Mouse (Mus musculus) lung, embryonic 16.5 days (tissue): ENCODE data around the gene Ccdc17. TPM values are rescaled to one million over a fixed set of nuclear protein-coding genes. Genes with fewer than 3 reads are reported as not detected.
A peak's percentile ranks its signal among the peaks of the same experiment; 100 is the strongest.

Experiments used
- ATAC-seq: fragments of 200-750 bp; cut with Nextera tagmentation; 2 replicates; pipeline ENCODE4 v1.8.0; 2017; ENCODE audit warnings: low read depth, mild to moderate bottlenecking, moderate library complexity
- H3K27ac ChIP-seq: fragments of 300-500 bp; sonication (generic); 2 replicates; pipeline ENCODE4 v1.5.1; 2014; ENCODE audit warnings: mild to moderate bottlenecking, control low read depth, low read length
- H3K27me3 ChIP-seq: fragments of 300-500 bp; sonication (generic); 2 replicates; pipeline ENCODE4 v1.6.1; 2014; ENCODE audit warnings: low read depth, low read length, mixed read lengths; ENCODE audit not compliant: control insufficient read depth, insufficient read depth
- H3K36me3 ChIP-seq: fragments of 300-500 bp; sonication (generic); 2 replicates; pipeline ENCODE4 v1.6.1; 2014; ENCODE audit warnings: low read length; ENCODE audit not compliant: control insufficient read depth, insufficient read depth
- H3K4me1 ChIP-seq: fragments of 300-500 bp; sonication (generic); replicated peaks from 2 replicates; pipeline ENCODE4 v1.6.1; 2014; ENCODE audit warnings: low read length, mixed read lengths; ENCODE audit not compliant: control insufficient read depth, insufficient read depth
- H3K4me2 ChIP-seq: fragments of 300-500 bp; sonication (generic); 2 replicates; pipeline ENCODE4 v1.6.1; 2014; ENCODE audit warnings: low read depth, low read length, control low read depth
- H3K4me3 ChIP-seq: fragments of 300-500 bp; sonication (generic); 2 replicates; pipeline ENCODE4 v1.5.1; 2014; ENCODE audit warnings: mild to moderate bottlenecking, low read length, control low read depth
- H3K9ac ChIP-seq: fragments of 300-500 bp; sonication (generic); 2 replicates; pipeline ENCODE4 v1.6.1; 2014; ENCODE audit warnings: low read length, control low read depth
- H3K9me3 ChIP-seq: fragments of 300-500 bp; sonication (generic); 2 replicates; pipeline ENCODE4 v1.6.1; 2016; ENCODE audit warnings: low read length; ENCODE audit not compliant: control insufficient read depth
- WGBS: fragments of 180-500 bp; shearing (Covaris S2); extraction: QIAGEN DNeasy Blood & Tissue Kit; methylation state at CpG from one replicate; pipeline ENCODE4 v1.1.7; 2014; 5-methylcytosine and 5-hydroxymethylcytosine counted together
- polyA plus RNA-seq: library from polyadenylated mRNA; unstranded; fragments of >200 nt; fragmentation: Nextera tagmentation; extraction: Ambion mirVana; gene quantifications from 2 replicates; pipeline ENCODE4 v1.2.1, GENCODE M21; 2015

Ccdc17 gene
- 17.6 and 22.5 TPM in 2 replicates for polyA plus RNA-seq

DNA sequence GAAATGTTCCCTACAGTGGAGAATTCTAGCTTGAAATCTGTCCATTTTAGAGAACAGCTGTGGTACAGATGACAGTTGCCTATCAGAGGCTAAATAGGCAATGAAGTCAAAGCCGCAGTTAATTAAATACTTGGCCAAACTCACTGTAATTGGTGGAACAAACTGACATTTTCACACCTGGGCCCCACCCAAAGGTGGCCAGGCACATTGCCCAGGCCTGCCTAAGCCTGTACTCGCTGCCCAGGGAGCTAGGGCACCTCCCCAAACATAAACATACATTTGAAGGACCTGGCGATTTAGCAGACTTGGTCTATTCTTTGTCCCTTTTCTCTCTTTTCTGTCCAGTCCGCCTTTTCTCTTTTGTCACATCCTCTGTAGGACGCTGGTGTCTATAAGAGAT lies at the start of gene Ccdc17:
Gene Ccdc17 (plus strand): TSS at position 276 of the 400 bp plus-strand sequence.
- no peaks in the 10 kb centered on the region for H3K27me3 ChIP-seq
- WGBS: 26% methylated on average over 5 of the region's 5 CpGs
- H3K9me3 ChIP-seq: no peaks in the 10 kb centered on the region
- ATAC-seq: no peak
- H3K9ac ChIP-seq: peak within 1 kb of the TSS; percentile 71
- H3K4me2 ChIP-seq: peak within 1 kb of the TSS; percentile 96
- H3K36me3 ChIP-seq: peaks cover 22% of the 10 kb centered on the region
- peaks cover 13% of the 10 kb centered on the region for H3K4me1 ChIP-seq
- peak within 1 kb of the TSS; percentile 84 for H3K27ac ChIP-seq
- peak within 1 kb of the TSS; percentile 74 for H3K4me3 ChIP-seq

DNA sequence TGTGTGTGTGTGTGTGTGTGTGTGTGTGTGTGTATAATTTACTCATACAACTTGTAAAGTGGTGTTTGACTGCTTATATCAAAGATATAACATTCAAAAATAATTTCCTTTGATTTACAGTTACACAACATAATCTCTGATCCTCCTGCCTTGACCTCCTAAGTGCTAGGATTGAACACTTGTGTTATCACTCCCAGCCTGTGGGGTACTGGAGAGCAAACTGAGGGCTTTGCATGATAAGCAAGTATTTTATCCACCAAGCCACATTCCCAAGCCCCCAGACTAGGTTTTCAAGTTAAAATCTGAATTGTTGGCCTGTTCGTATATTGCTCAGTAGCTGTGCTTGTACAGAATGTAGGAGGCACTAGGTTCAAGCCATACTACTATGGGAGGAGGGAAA lies 46.0 kb upstream of the Ccdc17 start:
- no peaks in the 10 kb centered on the region for H3K4me1 ChIP-seq
- H3K9ac ChIP-seq: no peak overlapping the region
- 80% methylated on average over 1 of the region's 1 CpGs for WGBS
- H3K9me3 ChIP-seq: no peaks in the 10 kb centered on the region
- H3K27me3 ChIP-seq: no peaks in the 10 kb centered on the region
- no peak overlapping the region for H3K4me2 ChIP-seq
- ATAC-seq: no peak
- no peak overlapping the region for H3K27ac ChIP-seq
- peaks cover 4% of the 10 kb centered on the region; the same call in 1 of the 2 replicates for H3K36me3 ChIP-seq
- H3K4me3 ChIP-seq: no peak overlapping the region

DNA sequence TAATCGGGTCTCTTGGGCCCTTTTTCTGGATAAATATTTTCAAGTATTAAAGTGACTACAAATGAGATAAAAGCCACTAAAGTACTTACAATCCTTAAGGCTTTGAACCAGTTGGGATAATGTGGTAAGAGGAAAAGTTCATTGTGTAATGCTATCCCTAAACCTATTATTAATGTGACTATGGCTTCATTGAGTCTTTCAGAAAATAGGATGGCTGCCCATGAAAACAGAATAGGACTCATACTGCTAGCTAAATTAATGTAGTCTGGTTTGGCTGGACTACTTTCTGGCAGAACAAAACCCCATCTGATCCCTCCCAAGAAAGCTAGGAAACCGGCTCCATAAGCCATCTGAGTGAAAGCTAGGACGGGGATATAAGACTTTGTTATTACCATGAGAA lies 43.4 kb upstream of the Ccdc17 start:
- H3K27ac ChIP-seq: no peak overlapping the region

DNA sequence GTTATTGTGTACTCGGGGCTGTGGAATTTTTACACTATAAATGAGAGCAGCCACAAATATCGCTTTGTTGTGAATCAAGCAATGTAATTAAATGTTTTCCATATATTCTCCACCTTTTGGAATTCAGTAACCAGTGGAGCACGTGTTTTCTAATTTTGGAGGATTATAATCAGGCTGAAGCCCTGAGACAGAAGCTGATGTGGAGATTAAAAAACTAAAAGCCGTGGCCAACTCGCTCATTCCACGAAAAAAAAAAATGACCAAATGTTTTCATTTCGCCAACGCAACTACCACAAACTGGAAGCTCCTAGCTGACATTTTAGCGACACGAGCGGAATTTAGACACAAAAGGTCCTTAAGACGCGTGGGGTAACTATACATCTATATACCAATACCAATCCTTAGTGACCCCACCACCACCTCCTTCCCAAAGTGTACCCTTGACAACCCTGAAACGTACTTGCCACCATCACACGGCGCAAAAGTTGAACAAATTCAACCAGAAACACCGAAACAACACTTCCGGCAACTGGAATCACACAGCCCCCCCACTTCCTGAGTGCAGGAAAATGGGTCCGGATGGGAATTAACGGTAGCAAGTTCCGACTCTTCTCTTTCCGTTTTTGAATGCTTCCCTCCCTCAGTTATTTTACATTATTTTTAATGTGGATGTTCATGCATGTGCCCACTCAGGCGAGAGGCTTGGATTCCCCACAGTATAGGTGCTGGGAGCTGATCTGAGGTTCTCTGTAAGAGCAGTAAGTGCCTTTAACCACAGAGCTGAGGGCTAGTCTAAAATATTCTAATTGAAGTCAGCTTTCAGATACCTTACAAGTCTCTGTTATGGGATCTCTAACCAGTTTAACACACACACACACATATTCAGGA lies 40.8 kb upstream of the Ccdc17 start, which contains the start of gene Tmem69:
Gene Tmem69 (minus strand): TSS at position 524 of the 888 bp plus-strand sequence.
- WGBS: 2% methylated on average over 23 of the region's 23 CpGs
- ATAC-seq: no peak
- peak within 1 kb of the TSS; percentile 94 for H3K27ac ChIP-seq

More for the DNA sequence above, 43.4 kb upstream of the Ccdc17 start:
- no peak overlapping the region for H3K9ac ChIP-seq
- H3K27me3 ChIP-seq: no peaks in the 10 kb centered on the region
- 85% methylated on average over 3 of the region's 3 CpGs for WGBS
- H3K4me1 ChIP-seq: no peaks in the 10 kb centered on the region
- H3K4me3 ChIP-seq: no peak overlapping the region
- H3K36me3 ChIP-seq: peaks cover 4% of the 10 kb centered on the region; the same call in 1 of the 2 replicates
- no peak overlapping the region for H3K4me2 ChIP-seq
- H3K9me3 ChIP-seq: no peaks in the 10 kb centered on the region
- no peak for ATAC-seq

DNA sequence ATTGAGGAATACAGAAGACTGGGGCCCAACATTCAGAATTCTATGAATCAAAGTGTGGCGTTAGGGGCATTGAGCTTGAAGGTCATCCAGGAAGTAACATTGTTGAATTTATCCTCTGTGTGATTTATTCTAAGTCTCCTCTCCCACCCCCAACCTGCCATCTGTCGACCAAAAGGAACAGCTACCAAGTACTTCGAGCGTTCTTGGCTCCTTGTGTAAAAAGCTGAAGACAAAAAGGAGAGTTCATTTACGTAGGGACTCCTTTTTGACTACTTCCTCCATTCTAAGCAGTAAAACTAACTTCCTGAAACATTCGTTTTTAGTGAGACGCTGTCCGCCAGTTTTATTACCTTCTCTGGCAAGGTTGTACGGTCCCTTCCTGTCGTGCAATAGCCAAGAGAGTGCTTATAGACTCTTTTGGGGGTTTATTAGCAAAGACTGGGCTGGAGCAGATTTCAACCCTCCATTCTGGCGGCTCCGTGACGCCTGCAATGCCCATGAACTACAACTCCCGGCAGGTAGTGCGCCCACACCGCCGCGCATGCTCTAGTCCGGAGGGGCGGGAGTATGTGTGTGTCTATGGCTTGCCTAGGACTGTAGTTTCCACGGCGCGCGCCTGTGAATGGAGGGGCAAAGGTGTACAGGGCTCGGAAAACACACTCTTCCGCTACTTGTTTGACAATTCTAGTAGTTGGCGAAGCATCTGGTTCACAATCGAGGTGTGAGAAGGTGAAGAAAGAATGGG lies 39.7 kb upstream of the Ccdc17 start:
- H3K4me1 ChIP-seq: peaks cover 3% of the 10 kb centered on the region
- H3K27ac ChIP-seq: peak overlapping the region; percentile 94
- ATAC-seq: peak; percentile 95
- H3K4me2 ChIP-seq: peak overlapping the region; percentile 93
- peaks cover 4% of the 10 kb centered on the region; the same call in 1 of the 2 replicates for H3K36me3 ChIP-seq
- H3K9me3 ChIP-seq: no peaks in the 10 kb centered on the region
- no peaks in the 10 kb centered on the region for H3K27me3 ChIP-seq
- WGBS: under 1% methylated on average over 28 of the region's 28 CpGs
- H3K4me3 ChIP-seq: peak overlapping the region; percentile 73
- H3K9ac ChIP-seq: peak overlapping the region; percentile 80

More for the DNA sequence above, 40.8 kb upstream of the Ccdc17 start, which contains the start of gene Tmem69:
- peaks cover 3% of the 10 kb centered on the region for H3K4me1 ChIP-seq
- H3K27me3 ChIP-seq: no peaks in the 10 kb centered on the region
- peaks cover 4% of the 10 kb centered on the region; the same call in 1 of the 2 replicates for H3K36me3 ChIP-seq
- H3K9ac ChIP-seq: peak within 1 kb of the TSS; percentile 80
- H3K4me3 ChIP-seq: peak within 1 kb of the TSS; percentile 73
- peak within 1 kb of the TSS; percentile 93 for H3K4me2 ChIP-seq
- no peaks in the 10 kb centered on the region for H3K9me3 ChIP-seq

DNA sequence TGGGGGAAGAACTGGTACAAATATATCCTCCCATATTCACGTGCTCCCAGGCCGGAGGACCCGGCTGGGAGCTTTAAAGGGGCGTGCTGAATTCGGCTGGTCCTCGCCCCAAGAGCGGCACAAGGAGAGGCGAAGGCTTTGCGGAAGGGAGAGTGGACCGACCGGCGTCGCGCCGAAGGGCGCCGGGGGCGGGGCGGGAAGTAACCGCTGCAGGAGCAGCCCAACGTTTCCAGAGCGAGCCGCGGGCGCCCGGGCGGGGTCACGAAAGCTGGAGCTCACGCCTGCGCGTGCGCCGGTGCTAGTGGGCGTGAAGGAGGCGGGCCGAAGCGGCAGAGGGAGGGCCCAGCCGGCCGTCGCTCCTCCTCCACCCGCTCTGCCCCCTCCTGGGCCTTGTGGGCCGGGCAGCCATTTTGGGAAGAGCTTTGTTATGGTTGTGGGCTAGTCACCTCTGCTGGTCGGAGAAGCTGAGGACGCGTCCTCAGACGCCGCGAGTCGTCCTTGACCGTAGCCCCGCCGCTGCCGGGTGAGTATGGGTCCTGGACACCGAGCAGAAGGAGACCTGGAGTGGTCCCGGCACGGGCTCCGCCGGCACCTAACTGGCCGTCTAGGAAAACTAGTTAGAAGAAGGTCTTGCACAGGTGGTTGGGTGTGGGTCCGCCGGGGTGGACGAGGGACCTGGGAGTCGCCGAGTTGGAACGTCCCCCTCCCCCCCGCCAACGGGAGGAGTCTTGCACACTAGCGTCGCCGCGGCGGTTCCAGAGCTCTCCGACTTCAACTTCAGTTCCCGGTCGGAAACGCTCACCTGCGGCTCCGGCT lies 38.9 kb upstream of the Ccdc17 start, which contains the start of gene Gpbp1l1:
Gene Gpbp1l1 (plus strand): TSS at position 353 of the 816 bp plus-strand sequence.
- peak; percentile 98 for ATAC-seq
- WGBS: under 1% methylated on average over 72 of the region's 78 CpGs
- Histone ChIP-seq H3K27me3 (no peaks in the 10 kb centered on the region), H3K4me2 (peak within 1 kb of the TSS; percentile 93), H3K4me1 (peaks cover 3% of the 10 kb centered on the region), H3K9me3 (no peaks in the 10 kb centered on the region), H3K4me3 (peak within 1 kb of the TSS; percentile 73), H3K36me3 (peaks cover 4% of the 10 kb centered on the region; the same call in 1 of the 2 replicates), H3K27ac (peak within 1 kb of the TSS; percentile 96), H3K9ac (peak within 1 kb of the TSS; percentile 84)

DNA sequence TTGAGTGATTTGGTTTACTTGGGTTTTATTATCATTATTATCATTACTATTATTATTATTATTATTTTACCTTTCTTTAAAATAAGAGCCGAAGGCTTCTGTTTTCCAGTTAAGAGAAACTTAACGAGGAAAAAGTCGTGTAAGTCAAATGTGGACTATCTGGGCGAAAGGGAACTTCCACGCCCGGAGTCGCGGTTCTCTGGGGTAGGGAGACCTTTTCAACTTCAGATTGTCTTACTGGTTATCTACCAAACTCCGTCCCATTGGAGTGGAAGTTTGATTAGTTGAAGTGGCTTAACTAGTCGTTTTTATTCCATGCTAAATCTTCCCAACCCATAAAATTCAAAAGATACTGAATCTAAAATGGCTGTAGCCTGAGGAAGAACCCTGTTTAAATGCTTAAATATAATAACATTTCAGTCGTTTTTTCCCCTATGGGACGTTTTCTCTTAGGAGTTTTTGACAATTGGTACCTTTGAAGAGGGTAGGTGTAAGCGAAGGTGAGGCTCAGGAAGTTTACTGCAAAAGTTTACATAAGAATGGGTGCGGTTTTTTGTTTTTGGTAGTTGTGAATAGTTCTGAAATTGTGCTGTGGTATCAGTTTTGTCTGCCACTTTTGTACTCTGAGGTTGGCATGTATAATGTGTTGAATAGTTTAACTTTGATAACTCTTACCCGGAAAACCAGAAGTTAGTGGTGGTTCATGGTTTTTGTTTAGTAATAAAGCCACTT lies 38.1 kb upstream of the Ccdc17 start:
- H3K9me3 ChIP-seq: no peaks in the 10 kb centered on the region
- peaks cover 4% of the 10 kb centered on the region for H3K36me3 ChIP-seq
- WGBS: 1% methylated on average over 15 of the region's 15 CpGs
- H3K4me2 ChIP-seq: peak overlapping the region; percentile 82
- no peak for ATAC-seq
- no peaks in the 10 kb centered on the region for H3K27me3 ChIP-seq
- H3K4me1 ChIP-seq: peaks cover 3% of the 10 kb centered on the region
- H3K4me3 ChIP-seq: peak overlapping the region; percentile 73
- H3K27ac ChIP-seq: peak overlapping the region; percentile 96
- peak overlapping the region; percentile 84 for H3K9ac ChIP-seq

DNA sequence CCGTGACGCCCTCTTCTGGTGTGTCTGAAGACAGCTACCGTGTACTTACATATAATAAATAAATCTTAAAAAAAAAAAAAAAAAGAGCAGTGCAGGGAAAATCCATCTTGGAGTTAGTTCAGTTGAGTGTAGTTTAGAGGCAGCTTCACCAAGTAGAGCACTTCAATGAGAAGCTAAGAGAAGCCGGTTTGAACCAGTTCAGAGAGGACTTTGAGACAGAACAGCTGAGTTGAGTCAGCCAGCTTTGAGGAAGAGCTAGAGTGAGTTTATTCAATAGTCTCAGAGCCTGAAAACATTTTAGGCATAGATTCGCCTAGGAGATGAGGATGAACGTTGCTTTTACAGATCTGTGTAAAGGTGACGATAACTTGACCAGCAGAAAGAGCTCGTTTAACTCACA lies 661 bp upstream of the Ccdc17 start:
- no peak overlapping the region for H3K9ac ChIP-seq
- H3K4me1 ChIP-seq: peaks cover 13% of the 10 kb centered on the region
- H3K27me3 ChIP-seq: no peaks in the 10 kb centered on the region
- no peak for ATAC-seq
- no peak overlapping the region for H3K4me2 ChIP-seq
- H3K27ac ChIP-seq: no peak overlapping the region
- no peak overlapping the region for H3K4me3 ChIP-seq
- no peaks in the 10 kb centered on the region for H3K9me3 ChIP-seq
- 74% methylated on average over 8 of the region's 8 CpGs for WGBS
- peaks cover 22% of the 10 kb centered on the region for H3K36me3 ChIP-seq
